Mouse (Mus musculus) intestine, postnatal 0 days (tissue): ENCODE measurements around the gene Slc16a7. TPM values are rescaled to one million over a fixed set of nuclear protein-coding genes. Genes with fewer than 3 reads are reported as not detected.

Experiments
- ATAC-seq: fragments of 200-750 bp; cut with Nextera tagmentation; 2 replicates; pipeline ENCODE4 v1.8.0; 2017; ENCODE audit warnings: mild to moderate bottlenecking, moderate TSS enrichment, moderate library complexity
- H3K27ac ChIP-seq: fragments of 300-500 bp; sonication (generic); 2 replicates; pipeline ENCODE4 v1.5.1; 2014; ENCODE audit warnings: mild to moderate bottlenecking, low read depth, low read length, moderate library complexity
- H3K27me3 ChIP-seq: fragments of 300-500 bp; sonication (generic); replicated peaks from 2 replicates; pipeline ENCODE4 v1.6.1; 2014; ENCODE audit warnings: low read length, mixed read lengths; ENCODE audit not compliant: control insufficient read depth, insufficient read depth
- H3K36me3 ChIP-seq: fragments of 300-500 bp; sonication (generic); 2 replicates; pipeline ENCODE4 v1.6.1; 2014; ENCODE audit warnings: mild to moderate bottlenecking, moderate library complexity; ENCODE audit not compliant: control insufficient read depth, insufficient read depth
- H3K4me1 ChIP-seq: fragments of 300-500 bp; sonication (generic); replicated peaks from 2 replicates; pipeline ENCODE4 v1.6.1; 2014; ENCODE audit warnings: antibody characterized with exemption, low read length, mixed read lengths; ENCODE audit not compliant: control insufficient read depth, insufficient read depth
- H3K4me2 ChIP-seq: fragments of 300-500 bp; sonication (generic); replicated peaks from 2 replicates; pipeline ENCODE4 v1.6.1; 2014; ENCODE audit warnings: low read depth, mild to moderate bottlenecking, moderate library complexity
- H3K4me3 ChIP-seq: fragments of 300-500 bp; sonication (generic); 2 replicates; pipeline ENCODE4 v1.5.1; 2014; ENCODE audit warnings: low read depth, low read length
- H3K9ac ChIP-seq: fragments of 300-500 bp; sonication (generic); 2 replicates; pipeline ENCODE4 v1.6.1; 2014; ENCODE audit warnings: mild to moderate bottlenecking, low read depth, low read length
- H3K9me3 ChIP-seq: fragments of 300-500 bp; sonication (generic); 2 replicates; pipeline ENCODE4 v1.6.1; 2016; ENCODE audit warnings: mixed run types; ENCODE audit not compliant: control insufficient read depth
- CTCF ChIP-seq: sonication (generic); IDR thresholded peaks from 2 replicates; pipeline ENCODE4 v1.5.1; 2016; ENCODE audit warnings: low read depth, mild to moderate bottlenecking, control low read depth, antibody characterized with exemption, moderate library complexity
- WGBS: fragments of 180-500 bp; shearing (Covaris S2); extraction: QIAGEN DNeasy Blood & Tissue Kit; methylation state at CpG from one replicate; pipeline ENCODE4 v1.1.7; 2014; 5-methylcytosine and 5-hydroxymethylcytosine counted together
- polyA plus RNA-seq: library from polyadenylated mRNA; unstranded; fragments of >200 nt; fragmentation: Nextera tagmentation; extraction: Ambion mirVana; gene quantifications from 2 replicates; pipeline ENCODE4 v1.2.1, GENCODE M21; 2015

Slc16a7 gene
- polyA plus RNA-seq, 1 experiment from 2014 or later: 2.0 TPM

- WGBS: 89% methylated on average over 6 of the region's 6 CpGs
- no peak overlapping the region for H3K9ac ChIP-seq
Measured at GRCm38 (mm10) chr10:125347149-125347548, 42.1 kb downstream of the Slc16a7 start.

GRCm38 (mm10) chr10:125346364-125346763 is 42.9 kb downstream of the Slc16a7 start:
- Histone ChIP-seq H3K4me2 (no peak overlapping the region), H3K9me3 (no peaks in the 10 kb centered on the region), H3K27me3 (no peaks in the 10 kb centered on the region), H3K27ac (no peak overlapping the region), H3K4me3 (no peak overlapping the region), H3K4me1 (no peaks in the 10 kb centered on the region), H3K9ac (no peak overlapping the region), H3K36me3 (no peaks in the 10 kb centered on the region)
- TF ChIP-seq CTCF: no peak
- WGBS: 50% methylated on average over 4 of the region's 4 CpGs
- ATAC-seq: no peak

More at GRCm38 (mm10) chr10:125347149-125347548, 42.1 kb downstream of the Slc16a7 start:
- Histone ChIP-seq H3K27me3 (no peaks in the 10 kb centered on the region), H3K4me3 (no peak overlapping the region), H3K4me2 (no peak overlapping the region), H3K36me3 (no peaks in the 10 kb centered on the region), H3K4me1 (no peaks in the 10 kb centered on the region), H3K27ac (no peak overlapping the region), H3K9me3 (no peaks in the 10 kb centered on the region)
- no peak for TF ChIP-seq CTCF
- ATAC-seq: no peak

GRCm38 (mm10) chr10:125345583-125345982 is 43.7 kb downstream of the Slc16a7 start:
- Histone ChIP-seq H3K27me3 (no peaks in the 10 kb centered on the region), H3K9me3 (no peaks in the 10 kb centered on the region), H3K4me1 (no peaks in the 10 kb centered on the region), H3K4me2 (no peak overlapping the region), H3K9ac (no peak overlapping the region), H3K36me3 (no peaks in the 10 kb centered on the region), H3K27ac (no peak overlapping the region), H3K4me3 (no peak overlapping the region)
- 55% methylated on average over 1 of the region's 1 CpGs for WGBS
- ATAC-seq: no peak
- no peak for TF ChIP-seq CTCF

GRCm38 (mm10) chr10:125342204-125342603 is 47.1 kb downstream of the Slc16a7 start:
- TF ChIP-seq CTCF: no peak
- Histone ChIP-seq H3K9ac (no peak overlapping the region), H3K27me3 (no peaks in the 10 kb centered on the region), H3K9me3 (no peaks in the 10 kb centered on the region), H3K36me3 (no peaks in the 10 kb centered on the region), H3K27ac (no peak overlapping the region), H3K4me2 (no peak overlapping the region), H3K4me1 (no peaks in the 10 kb centered on the region), H3K4me3 (no peak overlapping the region)
- WGBS: 73% methylated on average over 7 of the region's 7 CpGs
- no peak for ATAC-seq

- Histone ChIP-seq H3K9ac (no peak overlapping the region), H3K36me3 (no peaks in the 10 kb centered on the region), H3K27me3 (no peaks in the 10 kb centered on the region), H3K4me1 (no peaks in the 10 kb centered on the region), H3K4me2 (no peak overlapping the region), H3K27ac (no peak overlapping the region), H3K9me3 (no peaks in the 10 kb centered on the region), H3K4me3 (no peak overlapping the region)
- WGBS: 92% methylated on average over 5 of the region's 5 CpGs
- TF ChIP-seq CTCF: no peak
- no peak for ATAC-seq
Measured at GRCm38 (mm10) chr10:125333799-125334198, 55.5 kb downstream of the Slc16a7 start.

GRCm38 (mm10) chr10:125331334-125331733 is 57.9 kb downstream of the Slc16a7 start:
- no peak for TF ChIP-seq CTCF
- no peak overlapping the region for H3K4me3 ChIP-seq
- no peak for ATAC-seq
- H3K4me1 ChIP-seq: no peaks in the 10 kb centered on the region
- WGBS: 39% methylated on average over 5 of the region's 5 CpGs
- H3K36me3 ChIP-seq: no peaks in the 10 kb centered on the region
- H3K9ac ChIP-seq: no peak overlapping the region
- H3K9me3 ChIP-seq: no peaks in the 10 kb centered on the region
- no peak overlapping the region for H3K4me2 ChIP-seq
- H3K27me3 ChIP-seq: no peaks in the 10 kb centered on the region
- no peak overlapping the region for H3K27ac ChIP-seq
